Mouse (Mus musculus): ENCODE results near the gene Sh2d4b.

Sh2d4b gene

DNA sequence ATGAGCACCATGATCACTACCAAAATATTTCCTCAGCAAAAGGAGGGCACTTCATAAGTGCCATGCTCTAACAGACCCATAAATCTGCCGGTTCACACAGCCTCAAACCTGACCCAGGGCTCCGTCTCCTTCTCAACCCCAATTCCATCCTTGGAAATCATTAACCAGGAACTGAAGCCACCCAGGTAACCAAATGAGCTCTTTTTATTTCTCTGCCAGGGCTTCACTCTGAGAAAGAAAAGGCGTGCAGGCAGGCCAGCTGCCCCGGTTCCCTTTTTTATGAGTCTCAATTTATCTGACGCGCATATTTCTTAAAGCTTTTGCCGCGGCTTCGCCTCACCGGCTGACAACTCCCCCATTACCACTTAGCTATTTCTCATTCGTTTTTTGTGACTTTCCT lies 63.0 kb downstream of the Sh2d4b start:
- no peak for DNase-seq

GRCm38 (mm10) chr14:40818051-40818450 lies 75.0 kb downstream of the Sh2d4b start:
- DNase-seq: peak; percentile 38 to 44

- DNase-seq: no peak
These were observed 76.4 kb downstream of the Sh2d4b start for GRCm38 (mm10) chr14:40816715-40817114.

GRCm38 (mm10) chr14:40791606-40792005 lies 101.5 kb downstream of the Sh2d4b start:
- DNase-seq: peak; percentile 74 to 78

- peak; percentile 50 to 74 for DNase-seq
These were observed 104.0 kb downstream of the Sh2d4b start for GRCm38 (mm10) chr14:40789110-40789509.

DNA sequence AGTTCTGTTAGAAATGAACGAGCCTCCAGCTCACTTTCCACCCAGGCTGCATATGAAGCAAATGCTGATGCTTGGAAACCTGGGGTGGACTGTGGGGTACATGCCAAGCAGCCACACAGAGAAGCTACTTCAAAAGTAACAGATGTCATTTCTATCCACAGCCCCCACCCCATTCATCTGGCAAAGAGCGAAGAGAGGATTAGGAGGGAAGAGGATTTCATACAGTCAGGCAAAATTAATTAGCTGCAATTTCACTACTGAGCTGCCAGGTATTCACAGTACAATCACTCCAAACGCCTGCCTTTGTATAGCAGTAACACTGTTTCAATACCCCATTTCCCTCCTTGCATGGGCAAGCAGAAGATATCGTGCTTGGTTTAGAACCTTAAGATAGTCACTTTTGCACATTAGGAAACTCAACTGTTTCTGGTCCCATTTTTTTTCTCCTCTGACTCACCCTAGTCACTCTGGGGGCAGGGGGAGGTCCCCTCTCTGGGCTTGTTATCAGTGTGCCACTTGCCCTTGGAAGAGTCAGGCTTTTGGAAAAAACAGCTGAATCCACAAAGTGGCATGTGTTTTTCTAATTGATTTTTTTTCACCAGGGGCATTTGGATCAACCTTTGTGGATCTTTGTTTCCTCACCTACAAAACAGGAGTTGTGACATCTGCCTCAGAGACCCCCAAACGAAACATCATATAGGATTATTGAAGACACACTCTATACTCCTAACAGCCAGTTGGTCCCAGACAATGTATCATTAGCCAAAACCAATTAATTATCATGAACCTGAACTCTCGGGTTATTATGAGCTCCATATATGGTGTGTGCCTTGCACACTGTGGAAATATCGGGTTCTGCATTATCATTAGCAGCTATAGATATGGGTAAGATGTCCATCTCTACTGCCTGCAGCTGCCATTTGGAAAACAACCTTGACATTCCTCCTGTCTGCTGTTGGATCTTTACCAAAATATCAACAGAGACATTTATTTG lies 123.7 kb downstream of the Sh2d4b start:
- DNase-seq: peak; percentile 40 to 47
